Mouse (Mus musculus) monocyte, adult 59 days (primary cell): ENCODE measurements around the gene Fut11. TPM values are rescaled to one million over a fixed set of nuclear protein-coding genes. Genes with fewer than 3 reads are reported as not detected.

Experiments
- total RNA-seq, 2 experiments: library from RNA; stranded (reverse); gene quantifications; one replicate each; pipeline ENCODE4 v1.2.4; 2023

Fut11 gene
- total RNA-seq: 1 to 10 TPM; 9.9 TPM

GRCm38 (mm10) chr14:20694884-20695760 is at the start of gene Fut11:
TSS of gene Fut11 (plus strand) at chr14:20694968.

DNA sequence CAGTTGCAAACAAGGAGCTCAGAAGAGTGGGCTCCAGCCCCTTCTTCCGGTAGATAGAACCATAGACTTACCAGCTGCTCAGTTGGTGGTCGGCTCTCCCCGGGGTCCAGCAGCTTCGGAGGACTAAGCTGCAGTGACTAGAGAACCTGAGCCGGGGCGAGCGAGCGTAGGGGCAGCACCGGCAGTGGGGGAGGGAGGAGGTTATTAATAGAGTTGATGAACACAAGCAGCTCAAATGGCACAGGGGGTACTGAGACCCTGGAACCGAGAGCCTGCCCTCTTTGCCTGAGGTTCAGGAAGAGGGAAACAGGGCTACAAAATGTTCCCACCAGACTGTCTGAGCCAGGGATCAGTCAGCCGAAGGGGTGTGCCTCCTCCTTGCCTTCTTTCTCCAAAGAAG is 38.4 kb upstream of the Fut11 start, which contains the start of gene Myoz1:
Gene Myoz1, minus strand, starts transcription at position 180 of the 400 bp plus-strand sequence.

DNA sequence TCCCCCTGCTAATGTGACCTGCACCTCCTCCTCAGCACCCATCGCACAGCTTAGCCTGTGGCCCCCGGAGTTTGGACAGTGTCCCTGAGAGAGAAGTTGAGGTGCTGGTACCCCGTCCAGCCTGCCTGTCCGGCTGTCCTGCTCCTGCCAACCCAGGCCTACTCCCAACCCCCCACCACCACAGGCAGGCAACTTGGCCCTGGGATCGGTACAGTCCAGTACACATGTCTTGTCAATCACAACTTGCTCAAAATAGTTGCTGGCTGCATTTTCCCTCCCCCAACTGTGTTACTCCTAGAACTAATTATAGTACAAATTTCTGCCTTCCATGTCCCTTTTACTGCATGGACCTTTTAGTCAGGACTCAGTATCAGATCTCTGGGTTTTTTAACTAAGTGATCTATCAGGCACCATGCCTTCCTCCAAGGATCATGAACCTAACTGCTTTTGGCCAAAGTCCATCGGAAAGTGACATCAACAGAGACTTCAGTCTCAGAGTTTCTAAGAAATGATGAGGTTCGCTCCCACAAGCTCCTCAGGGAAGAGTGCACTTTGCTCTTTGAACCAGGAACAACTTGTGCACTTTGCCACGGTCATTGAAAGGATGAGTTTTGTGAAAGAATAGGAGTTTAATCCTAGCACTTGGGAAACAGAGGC is 26.5 kb upstream of the Fut11 start, which contains the start of gene Synpo2l:
Gene Synpo2l, minus strand, starts transcription at position 201 of the 657 bp plus-strand sequence.

DNA sequence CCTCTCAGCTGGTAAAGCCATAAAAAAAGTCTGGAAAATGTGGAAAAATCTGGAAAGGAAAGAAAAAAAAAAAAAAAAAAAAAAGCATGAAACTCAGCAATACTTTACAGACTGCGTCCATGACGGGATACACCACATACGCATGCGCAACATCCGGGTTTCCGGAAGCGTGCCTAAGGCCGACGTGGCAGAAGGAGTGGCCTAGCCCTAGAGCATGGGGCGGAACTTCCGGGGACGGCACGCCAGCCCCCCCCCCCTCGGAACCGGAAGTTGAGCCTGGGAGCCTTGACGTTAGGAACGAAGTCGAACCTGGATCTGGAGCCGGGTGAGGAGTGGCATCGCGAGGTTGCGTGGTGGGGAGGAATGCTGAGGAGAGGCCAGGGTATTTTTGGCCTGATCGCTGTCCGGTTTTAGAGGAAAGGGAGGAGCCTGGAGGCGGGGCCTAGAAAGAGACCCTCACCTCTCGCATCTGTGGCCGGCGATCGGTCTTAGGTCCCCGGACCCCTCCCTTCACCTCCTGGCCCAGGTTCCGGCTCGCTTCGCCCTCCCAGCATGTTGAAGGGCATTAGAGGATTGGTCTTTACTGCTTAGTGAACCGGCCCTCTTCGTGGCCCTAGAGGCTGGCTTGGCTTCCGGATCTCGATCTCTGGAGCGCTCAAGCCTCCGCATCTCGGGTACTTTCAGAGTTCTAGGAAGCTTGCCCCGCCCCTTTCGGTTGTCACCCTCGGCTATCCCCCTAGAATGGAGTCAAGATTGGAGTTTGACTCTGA is 20.5 kb upstream of the Fut11 start, which contains the start of gene Sec24c:
Gene Sec24c, plus strand, starts transcription at position 245 of the 770 bp plus-strand sequence.

DNA sequence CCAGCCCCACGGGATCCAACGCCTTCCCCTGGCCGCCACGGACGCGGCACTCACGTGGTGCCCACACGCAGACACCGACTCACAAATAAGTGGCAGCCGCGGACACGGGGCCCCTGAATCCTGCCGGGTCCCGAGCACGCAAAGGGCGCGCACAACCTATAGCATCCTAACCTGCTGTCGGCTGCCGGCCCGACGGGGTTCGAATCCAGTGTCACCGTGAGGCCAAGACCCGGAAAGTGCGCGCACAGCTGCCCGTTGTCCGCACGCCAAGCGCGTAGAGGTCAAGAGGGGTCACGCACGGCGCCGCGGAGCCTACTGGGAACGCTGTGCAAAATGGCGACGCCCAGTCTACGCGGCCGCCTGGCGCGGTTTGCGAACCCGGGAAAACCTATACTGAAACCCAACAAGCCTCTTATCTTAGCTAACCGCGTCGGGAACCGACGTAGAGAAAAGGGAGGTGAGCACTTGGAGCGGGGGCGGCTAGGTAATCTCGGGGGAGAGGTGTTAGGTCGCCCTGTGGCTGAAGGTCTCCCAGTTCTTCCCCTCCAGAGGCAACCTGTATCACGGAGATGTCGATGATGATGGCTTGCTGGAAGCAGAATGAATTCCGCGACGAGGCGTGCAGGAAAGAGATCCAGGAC is 8.1 kb downstream of the Fut11 start, which contains the start of gene Chchd1:
Gene Chchd1, plus strand, starts transcription at position 266 of the 641 bp plus-strand sequence.

GRCm38 (mm10) chr14:20707201-20708190 is 12.7 kb downstream of the Fut11 start, which contains the start of gene Zswim8:
TSS of gene Zswim8 (plus strand) at chr14:20707552.

GRCm38 (mm10) chr14:20733952-20734774 is 39.4 kb downstream of the Fut11 start, which contains the start of gene Ndst2:
TSS of gene Ndst2 (minus strand) at chr14:20734562.

Other genes starting within 250 kb of the Fut11 start
- gene Cfap70, start 242.7 kb upstream of the Fut11 start, total RNA-seq: not detected
- gene Anxa7, start 214.8 kb upstream of the Fut11 start, total RNA-seq: 10 to 100 TPM; 60.9 to 75.6 TPM
- gene Mss51, start 198.1 kb upstream of the Fut11 start, total RNA-seq: 1 to 10 TPM; 1.2 to 1.3 TPM
- 10 to 100 TPM; 54.9 to 56.5 TPM for gene Ppp3cb, start 148.4 kb upstream of the Fut11 start, total RNA-seq
- 1 to 10 TPM; 2.8 to 3.1 TPM for gene Usp54, start 53.9 kb upstream of the Fut11 start, total RNA-seq
- not detected for gene Myoz1, start 38.4 kb upstream of the Fut11 start, total RNA-seq
- not detected for gene Synpo2l, start 26.6 kb upstream of the Fut11 start, total RNA-seq
- gene Sec24c, start 20.7 kb upstream of the Fut11 start, total RNA-seq: 100 to 1,000 TPM; 192 to 197 TPM
- gene Chchd1, start 8.0 kb downstream of the Fut11 start, total RNA-seq: 10 to 100 TPM; 30.4 to 31.4 TPM
- 100 to 1,000 TPM; 138 to 141 TPM for gene Zswim8, start 12.6 kb downstream of the Fut11 start, total RNA-seq
- 10 to 100 TPM; 53.9 to 61.4 TPM for gene Ndst2, start 39.6 kb downstream of the Fut11 start, total RNA-seq
- 10 to 100 TPM; 23.7 to 24.2 TPM for gene Camk2g, start 99.1 kb downstream of the Fut11 start, total RNA-seq
- gene Plau, start 141.7 kb downstream of the Fut11 start, total RNA-seq: 1 to 10 TPM; 8.4 to 9.1 TPM
- 10 to 100 TPM; 50.5 to 51.4 TPM for gene Vcl, start 234.4 kb downstream of the Fut11 start, total RNA-seq